Mouse (Mus musculus) kidney, embryonic 16.5 days (tissue): ENCODE results near the gene Ranbp3l. TPM values are rescaled to one million over a fixed set of nuclear protein-coding genes. Genes with fewer than 3 reads are reported as not detected.

Source experiments
- ATAC-seq: fragments of 200-750 bp; cut with Nextera tagmentation; 2 replicates; pipeline ENCODE4 v1.8.0; 2017; ENCODE audit warnings: moderate TSS enrichment; ENCODE audit not compliant: low FRiP score, low TSS enrichment
- H3K27ac ChIP-seq: fragments of 300-500 bp; sonication (generic); 2 replicates; pipeline ENCODE4 v1.5.1; 2014; ENCODE audit warnings: low read length
- H3K27me3 ChIP-seq: fragments of 300-500 bp; sonication (generic); 2 replicates; pipeline ENCODE4 v1.6.1; 2014; ENCODE audit warnings: low read length, control low read depth, mixed read lengths; ENCODE audit not compliant: insufficient read depth
- H3K36me3 ChIP-seq: fragments of 300-500 bp; sonication (generic); 2 replicates; pipeline ENCODE4 v1.6.1; 2014; ENCODE audit warnings: low read length, control low read depth, mixed read lengths; ENCODE audit not compliant: insufficient read depth
- H3K4me1 ChIP-seq: fragments of 300-500 bp; sonication (generic); 2 replicates; pipeline ENCODE4 v1.6.1; 2014; ENCODE audit warnings: low read length, control low read depth, mixed read lengths; ENCODE audit not compliant: insufficient read depth
- H3K4me2 ChIP-seq: fragments of 300-500 bp; sonication (generic); replicated peaks from 2 replicates; pipeline ENCODE4 v1.6.1; 2014; ENCODE audit warnings: low read depth, low read length
- H3K4me3 ChIP-seq: fragments of 300-500 bp; sonication (generic); 2 replicates; pipeline ENCODE4 v1.5.1; 2014; ENCODE audit warnings: mild to moderate bottlenecking, low read length
- H3K9ac ChIP-seq: fragments of 300-500 bp; sonication (generic); replicated peaks from 2 replicates; pipeline ENCODE4 v1.6.1; 2014; ENCODE audit warnings: low read length
- H3K9me3 ChIP-seq: fragments of 300-500 bp; sonication (generic); 2 replicates; pipeline ENCODE4 v1.6.1; 2016; ENCODE audit warnings: low read length, control low read depth
- WGBS: fragments of 180-500 bp; shearing (Covaris S2); extraction: QIAGEN DNeasy Blood & Tissue Kit; methylation state at CpG from one replicate; pipeline ENCODE4 v1.1.7; 2014; 5-methylcytosine and 5-hydroxymethylcytosine counted together
- polyA plus RNA-seq: library from polyadenylated mRNA; unstranded; fragments of >200 nt; fragmentation: Nextera tagmentation; extraction: Ambion mirVana; gene quantifications from 2 replicates; pipeline ENCODE4 v1.2.1, GENCODE M21; 2015

Gene Ranbp3l
- 2.6 and 3.2 TPM in 2 replicates for polyA plus RNA-seq

GRCm38 (mm10) chr15:8967573-8968228 lies at the start of gene Ranbp3l:
Ranbp3l (plus strand) TSS chr15:8967949.
- no peaks in the 10 kb centered on the region for H3K36me3 ChIP-seq
- peak within 1 kb of the TSS; percentile 27; the same call in 1 of the 2 replicates for H3K9ac ChIP-seq
- H3K4me3 ChIP-seq = peak within 1 kb of the TSS; percentile 42
- H3K27me3 ChIP-seq = no peaks in the 10 kb centered on the region
- no peaks in the 10 kb centered on the region for H3K9me3 ChIP-seq
- peak; percentile 82 for ATAC-seq
- H3K4me2 ChIP-seq = peak within 1 kb of the TSS; percentile 63
- WGBS = 31% methylated on average over 18 of the region's 18 CpGs
- H3K4me1 ChIP-seq = peaks cover 10% of the 10 kb centered on the region; the same call in 1 of the 2 replicates
- peak within 1 kb of the TSS; percentile 79; the same call in 1 of the 2 replicates for H3K27ac ChIP-seq

- Histone ChIP-seq H3K27me3 (no peaks in the 10 kb centered on the region), H3K9me3 (no peaks in the 10 kb centered on the region), H3K4me2 (no peak overlapping the region), H3K36me3 (no peaks in the 10 kb centered on the region), H3K4me3 (no peak overlapping the region), H3K9ac (no peak overlapping the region), H3K27ac (no peak overlapping the region), H3K4me1 (no peaks in the 10 kb centered on the region)
- 76% methylated on average over 1 of the region's 1 CpGs for WGBS
- ATAC-seq = no peak
Measured at GRCm38 (mm10) chr15:8930061-8930460, 37.7 kb upstream of the Ranbp3l start.

DNA sequence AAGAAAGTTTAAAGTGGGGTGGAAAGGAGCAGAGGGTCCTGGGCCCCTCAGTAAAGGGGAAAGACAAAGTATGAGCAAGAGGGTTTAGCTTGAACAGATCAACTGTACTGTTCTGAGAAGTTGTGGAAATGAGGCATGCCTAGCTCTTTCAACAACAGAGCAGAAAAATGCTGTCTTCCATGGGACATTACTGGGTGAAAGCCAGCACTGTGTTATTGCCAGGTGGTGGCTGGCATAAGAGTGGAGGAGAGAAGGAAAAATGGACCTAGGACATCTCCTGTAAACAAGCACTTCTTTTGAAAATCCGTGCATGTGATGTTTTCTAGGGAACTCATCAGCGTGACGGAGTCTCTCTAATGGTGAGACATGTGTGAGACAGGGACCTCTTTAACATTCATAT lies 30.8 kb upstream of the Ranbp3l start:
- H3K9me3 ChIP-seq = no peaks in the 10 kb centered on the region
- no peak overlapping the region for H3K4me2 ChIP-seq
- H3K27me3 ChIP-seq = no peaks in the 10 kb centered on the region
- no peak overlapping the region for H3K27ac ChIP-seq
- H3K9ac ChIP-seq = no peak overlapping the region
- no peaks in the 10 kb centered on the region for H3K4me1 ChIP-seq
- no peak overlapping the region for H3K4me3 ChIP-seq
- WGBS = 87% methylated on average over 3 of the region's 3 CpGs
- ATAC-seq = no peak
- no peaks in the 10 kb centered on the region for H3K36me3 ChIP-seq

GRCm38 (mm10) chr15:8940861-8941260 lies 26.9 kb upstream of the Ranbp3l start:
- H3K36me3 ChIP-seq = no peaks in the 10 kb centered on the region
- no peak overlapping the region for H3K4me3 ChIP-seq
- H3K9ac ChIP-seq = no peak overlapping the region
- no peaks in the 10 kb centered on the region for H3K27me3 ChIP-seq
- no peak for ATAC-seq
- H3K4me1 ChIP-seq = no peaks in the 10 kb centered on the region
- H3K4me2 ChIP-seq = no peak overlapping the region
- 71% methylated on average over 5 of the region's 5 CpGs for WGBS
- H3K27ac ChIP-seq = no peak overlapping the region
- H3K9me3 ChIP-seq = no peaks in the 10 kb centered on the region

DNA sequence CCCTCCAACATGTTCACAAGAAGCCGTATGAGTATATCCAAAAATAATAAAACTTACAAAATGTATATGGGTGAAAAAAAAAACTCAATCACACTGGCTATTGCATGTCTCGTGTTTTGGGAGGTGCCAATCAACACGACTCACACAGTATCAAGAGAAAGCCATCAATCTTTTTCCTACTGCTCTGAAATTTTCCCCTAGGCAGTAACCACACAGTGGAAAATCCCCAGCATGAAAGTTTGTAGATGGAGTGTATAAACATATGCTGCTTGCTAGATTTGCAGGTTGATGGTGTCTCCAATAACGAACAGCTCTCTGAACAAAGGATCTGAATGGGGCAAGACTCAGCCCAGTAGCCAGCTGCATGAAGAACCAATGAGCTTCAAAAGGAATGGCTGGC lies 16.9 kb upstream of the Ranbp3l start:
- H3K9me3 ChIP-seq = no peaks in the 10 kb centered on the region
- no peak overlapping the region for H3K4me2 ChIP-seq
- 74% methylated on average over 4 of the region's 4 CpGs for WGBS
- H3K27me3 ChIP-seq = no peaks in the 10 kb centered on the region
- no peak overlapping the region for H3K27ac ChIP-seq
- no peak for ATAC-seq
- no peak overlapping the region for H3K9ac ChIP-seq
- no peak overlapping the region for H3K4me3 ChIP-seq
- H3K4me1 ChIP-seq = no peaks in the 10 kb centered on the region
- no peaks in the 10 kb centered on the region for H3K36me3 ChIP-seq

- no peak overlapping the region for H3K9ac ChIP-seq
- H3K4me2 ChIP-seq = no peak overlapping the region
- H3K9me3 ChIP-seq = no peaks in the 10 kb centered on the region
- H3K27me3 ChIP-seq = no peaks in the 10 kb centered on the region
- WGBS = 58% methylated on average over 2 of the region's 2 CpGs
- no peak overlapping the region for H3K4me3 ChIP-seq
- peaks cover 5% of the 10 kb centered on the region; the same call in 1 of the 2 replicates for H3K4me1 ChIP-seq
- no peak overlapping the region for H3K27ac ChIP-seq
- H3K36me3 ChIP-seq = no peaks in the 10 kb centered on the region
- ATAC-seq = no peak
Measured at GRCm38 (mm10) chr15:8963323-8963722, 4.4 kb upstream of the Ranbp3l start.

DNA sequence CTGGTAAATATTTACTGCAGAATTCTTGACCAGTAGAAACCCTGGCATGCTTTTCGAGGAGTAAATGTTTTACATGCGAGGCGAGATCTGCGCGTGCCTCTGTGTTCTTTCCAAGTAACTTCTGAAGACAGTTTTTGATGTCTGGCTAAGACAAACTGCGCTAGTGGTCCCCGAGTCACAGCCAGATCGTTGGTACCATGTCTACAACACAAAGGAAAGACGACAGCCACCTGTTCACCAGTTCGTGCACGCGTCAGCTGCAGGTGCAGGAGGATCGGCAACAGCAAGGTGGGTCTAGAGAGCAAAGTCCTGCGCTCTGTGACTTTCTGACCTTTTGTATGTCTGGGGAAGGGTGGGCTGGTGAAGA lies 463 bp downstream of the Ranbp3l start:
- peak overlapping the region; percentile 63 for H3K4me2 ChIP-seq
- 0 out of 2 replicates have a peak, but pooled peaks have one; percentile 26 for ATAC-seq
- WGBS = 52% methylated on average over 14 of the region's 14 CpGs
- no peaks in the 10 kb centered on the region for H3K36me3 ChIP-seq
- peak overlapping the region; percentile 42 for H3K4me3 ChIP-seq
- H3K9ac ChIP-seq = peak overlapping the region; percentile 27; the same call in 1 of the 2 replicates
- H3K27me3 ChIP-seq = no peaks in the 10 kb centered on the region
- peaks cover 10% of the 10 kb centered on the region; the same call in 1 of the 2 replicates for H3K4me1 ChIP-seq
- H3K27ac ChIP-seq = peak overlapping the region; percentile 79; the same call in 1 of the 2 replicates
- no peaks in the 10 kb centered on the region for H3K9me3 ChIP-seq

- Histone ChIP-seq H3K4me1 (peaks cover 10% of the 10 kb centered on the region; the same call in 1 of the 2 replicates), H3K36me3 (no peaks in the 10 kb centered on the region), H3K4me3 (no peak overlapping the region), H3K9me3 (no peaks in the 10 kb centered on the region), H3K9ac (no peak overlapping the region), H3K4me2 (no peak overlapping the region), H3K27me3 (no peaks in the 10 kb centered on the region), H3K27ac (no peak overlapping the region)
- peak; percentile 58 for ATAC-seq
- 62% methylated on average over 10 of the region's 10 CpGs for WGBS
Measured at GRCm38 (mm10) chr15:8969061-8969635, 1.4 kb downstream of the Ranbp3l start.

- Histone ChIP-seq H3K4me3 (no peak overlapping the region), H3K27me3 (no peaks in the 10 kb centered on the region), H3K36me3 (no peaks in the 10 kb centered on the region), H3K4me2 (no peak overlapping the region), H3K27ac (no peak overlapping the region), H3K9me3 (no peaks in the 10 kb centered on the region), H3K4me1 (no peaks in the 10 kb centered on the region), H3K9ac (no peak overlapping the region)
- no peak for ATAC-seq
- 91% methylated on average over 6 of the region's 6 CpGs for WGBS
Measured at GRCm38 (mm10) chr15:8991211-8991610, 23.5 kb downstream of the Ranbp3l start.
